Mouse (Mus musculus) megakaryocyte, embryonic 14.5 days (primary cell): ENCODE results near the gene Med11.

ENCODE experiments used
- FLI1 ChIP-seq: IDR thresholded peaks from 2 replicates; pipeline ENCODE4 v1.6.1; 2012; ENCODE audit warnings: low read length, inconsistent platforms, mixed read lengths
- GATA1 ChIP-seq: IDR thresholded peaks from 3 replicates; pipeline ENCODE4 v1.6.1; 2012; ENCODE audit warnings: mixed read lengths, low read length, inconsistent platforms, borderline replicate concordance

GRCm38 (mm10) chr11:70485498-70485897 is 33.8 kb downstream of the Med11 start:
- TF ChIP-seq FLI1 (no peak), GATA1 (no peak)
